Mouse (Mus musculus): ENCODE data around the gene BC005561.

DNA sequence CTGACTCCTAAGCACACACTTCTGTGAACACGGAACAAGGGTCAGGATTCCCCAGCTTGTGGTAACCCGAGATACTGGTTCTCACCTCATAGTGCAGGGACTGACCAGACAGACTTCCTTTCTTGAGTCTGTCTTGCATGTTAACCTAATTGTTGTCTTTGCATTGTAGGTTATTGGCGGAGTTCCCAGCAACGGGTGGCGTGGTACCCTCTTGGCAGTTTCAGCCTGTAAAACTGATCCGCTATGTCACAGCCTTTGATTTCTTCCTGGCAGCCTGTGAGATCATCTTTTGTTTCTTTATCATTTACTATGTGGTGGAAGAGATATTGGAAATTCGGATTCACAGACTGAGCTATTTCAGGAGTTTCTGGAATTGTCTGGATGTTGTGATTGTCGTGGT lies 25.3 kb upstream of the BC005561 start:
- no peak for TF ChIP-seq MAFK (IDR thresholded peaks at IDR 0.05; ENCODE audit: insufficient read depth, low read depth, low read length)
- TF ChIP-seq ZNF384 (IDR thresholded peaks at IDR 0.05; ENCODE audit: low read depth, low read length) = no peak
- no peak for TF ChIP-seq ZC3H11A (IDR thresholded peaks at IDR 0.05; ENCODE audit: borderline replicate concordance, low read depth, low read length)
- no peak for TF ChIP-seq HCFC1 (IDR thresholded peaks at IDR 0.05; ENCODE audit: borderline replicate concordance, insufficient read depth, low read length)

Data from ES-E14 (cell line).